Mouse (Mus musculus): ENCODE data around the gene Sez6l2.

DNA sequence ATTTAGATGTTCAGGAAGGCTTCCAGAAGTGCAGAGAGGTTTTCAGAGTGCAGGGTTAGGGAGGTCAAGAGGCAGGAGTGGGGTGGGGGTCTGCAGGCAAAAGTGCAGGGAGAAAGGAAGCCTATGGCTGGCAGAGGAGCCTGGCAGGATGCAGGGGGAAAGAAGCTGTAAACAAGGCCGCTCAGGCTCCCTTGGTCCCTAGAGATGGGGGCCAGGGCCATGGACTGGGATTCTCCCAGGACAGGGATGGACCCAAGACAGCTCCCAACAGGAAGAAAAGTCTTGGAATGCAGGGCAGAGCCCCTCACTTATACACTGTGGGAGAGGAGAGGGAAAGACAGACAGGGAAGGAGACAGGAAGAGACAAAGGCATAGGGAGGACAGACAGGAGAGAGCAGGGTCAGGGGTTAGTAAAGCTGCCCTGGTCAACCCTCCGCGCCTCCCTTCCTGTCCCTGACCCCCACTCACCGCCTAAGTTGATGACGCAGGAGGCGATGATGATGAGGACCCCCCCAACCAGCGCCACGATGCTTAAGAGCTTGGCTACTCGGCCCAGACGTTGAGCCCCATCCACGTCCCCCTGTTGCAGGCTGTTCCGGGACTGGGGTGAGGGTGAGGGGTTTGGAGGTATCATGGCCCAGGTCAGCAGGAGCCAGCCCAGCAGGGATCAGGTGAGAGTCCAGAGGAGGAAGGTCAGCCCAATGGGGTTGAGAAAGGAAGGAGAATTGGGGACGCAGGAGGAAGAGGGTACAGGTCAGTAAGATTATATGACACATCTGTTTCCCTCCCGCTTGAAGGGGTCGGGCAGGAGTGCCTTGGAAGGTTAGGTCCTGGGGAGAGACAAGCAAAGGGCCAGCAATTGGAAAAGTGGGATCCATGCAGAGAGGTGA is 68.3 kb downstream of the Sez6l2 start:
- TF ChIP-seq POLR2A (IDR thresholded peaks at IDR 0.05; ENCODE audit: low read depth, low read length) = no peak
- no peak for TF ChIP-seq CTCF (IDR thresholded peaks at IDR 0.05; ENCODE audit: borderline replicate concordance, insufficient read depth, low read length)

Data from embryonic fibroblast, embryonic 13.5 days (primary cell).